Mouse (Mus musculus) cerebellum, adult 2 months (tissue): Measurements from ENCODE around the gene Mapk12. TPM values are rescaled to one million over a fixed set of nuclear protein-coding genes. Genes with fewer than 3 reads are reported as not detected.

Experiments used
- DNase-seq, 2 experiments: peaks; one replicate each; pipeline ENCODE4 v3.0.0; 2021
- H3K27ac ChIP-seq: fragments of 200-500 bp; 2 replicates; pipeline ENCODE4 v1.5.1; 2012; ENCODE audit warnings: low read length, control low read depth, inconsistent platforms; ENCODE audit not compliant: insufficient read depth
- H3K27me3 ChIP-seq: fragments of 200-500 bp; 2 replicates; pipeline ENCODE4 v1.6.1; 2012; ENCODE audit warnings: inconsistent platforms, mild to moderate bottlenecking, low read length, moderate library complexity; ENCODE audit not compliant: control insufficient read depth, insufficient read depth
- H3K4me1 ChIP-seq: fragments of 200-500 bp; 2 replicates; pipeline ENCODE4 v1.6.1; 2011; ENCODE audit warnings: low read length; ENCODE audit not compliant: control insufficient read depth, insufficient read depth
- H3K4me3 ChIP-seq: fragments of 200-500 bp; replicated peaks from 2 replicates; pipeline ENCODE3; 2011; ENCODE audit warnings: mild to moderate bottlenecking, low read depth, low read length, control low read depth; ENCODE audit not compliant: insufficient read depth
- CTCF ChIP-seq: fragments of 200-500 bp; IDR thresholded peaks from 2 replicates; pipeline ENCODE4 v1.5.1; 2011; ENCODE audit warnings: low read depth, mild to moderate bottlenecking, control low read depth, low read length, moderate library complexity, borderline replicate concordance; ENCODE audit not compliant: insufficient read depth
- POLR2A ChIP-seq: fragments of 200-500 bp; IDR thresholded peaks from 2 replicates; pipeline ENCODE4 v1.6.1; 2011; ENCODE audit warnings: low read length, control low read depth, borderline replicate concordance; ENCODE audit not compliant: insufficient read depth
- WGBS: fragments of 180-500 bp; shearing (Covaris S2); methylation state at CpG from one replicate; pipeline ENCODE4 v1.1.7; 2018; 5-methylcytosine and 5-hydroxymethylcytosine counted together
- polyA plus RNA-seq: library from polyadenylated mRNA; depleted of rRNA; stranded (reverse); fragments of >200 nt; gene quantifications from 2 replicates; pipeline ENCODE4 v1.2.3, GENCODE M21; 2012

The Mapk12 gene
- polyA plus RNA-seq, 1 experiment = 112 TPM

GRCm38 (mm10) chr15:89140048-89140658 lies 350 bp downstream of the Mapk12 start:
- TF ChIP-seq CTCF (no peak), POLR2A (peak; percentile 48)
- H3K4me1 ChIP-seq = peaks cover 30% of the 10 kb centered on the region
- H3K4me3 ChIP-seq = peak overlapping the region; percentile 73
- no peaks in the 10 kb centered on the region for H3K27me3 ChIP-seq
- peak overlapping the region; percentile 85 for H3K27ac ChIP-seq
- DNase-seq = peak; percentile 81 to 84
- 1% methylated on average over 53 of the region's 53 CpGs for WGBS

GRCm38 (mm10) chr15:89138531-89138930 lies 2.0 kb downstream of the Mapk12 start:
- peaks cover 30% of the 10 kb centered on the region for H3K4me1 ChIP-seq
- peak overlapping the region; percentile 97 for H3K27ac ChIP-seq
- H3K4me3 ChIP-seq = peak overlapping the region; percentile 40
- 89% methylated on average over 6 of the region's 6 CpGs for WGBS
- TF ChIP-seq POLR2A (no peak), CTCF (no peak)
- H3K27me3 ChIP-seq = no peaks in the 10 kb centered on the region
- DNase-seq = no peak

GRCm38 (mm10) chr15:89138046-89138405 lies 2.5 kb downstream of the Mapk12 start:
- Histone ChIP-seq H3K4me1 (peaks cover 30% of the 10 kb centered on the region), H3K4me3 (peak overlapping the region; percentile 40), H3K27me3 (no peaks in the 10 kb centered on the region), H3K27ac (peak overlapping the region; percentile 97)
- peak; percentile 64 for DNase-seq
- 20% methylated on average over 7 of the region's 7 CpGs for WGBS
- TF ChIP-seq POLR2A (no peak), CTCF (no peak)

GRCm38 (mm10) chr15:89137378-89138045 lies 3.0 kb downstream of the Mapk12 start:
- Histone ChIP-seq H3K27me3 (no peaks in the 10 kb centered on the region), H3K4me3 (peak overlapping the region; percentile 43), H3K27ac (peak overlapping the region; percentile 97), H3K4me1 (peaks cover 30% of the 10 kb centered on the region)
- 35% methylated on average over 11 of the region's 11 CpGs for WGBS
- DNase-seq = peak in 1 of 2 experiments; percentile 53
- no peak for TF ChIP-seq CTCF
- no peak for TF ChIP-seq POLR2A

GRCm38 (mm10) chr15:89136461-89137155 lies 3.9 kb downstream of the Mapk12 start:
- DNase-seq = no peak
- Histone ChIP-seq H3K4me1 (peaks cover 30% of the 10 kb centered on the region), H3K4me3 (no peak overlapping the region), H3K27me3 (no peaks in the 10 kb centered on the region), H3K27ac (no peak overlapping the region)
- 98% methylated on average over 5 of the region's 5 CpGs for WGBS
- TF ChIP-seq CTCF (no peak), POLR2A (no peak)

- H3K27ac ChIP-seq = no peak overlapping the region
- DNase-seq = no peak
- WGBS = 85% methylated on average over 3 of the region's 3 CpGs
- H3K27me3 ChIP-seq = no peaks in the 10 kb centered on the region
- H3K4me1 ChIP-seq = peaks cover 8% of the 10 kb centered on the region
- H3K4me3 ChIP-seq = no peak overlapping the region
- no peak for TF ChIP-seq CTCF
- TF ChIP-seq POLR2A = no peak
Measured at GRCm38 (mm10) chr15:89131316-89131715, 9.2 kb downstream of the Mapk12 start.

- DNase-seq = no peak
- H3K4me3 ChIP-seq = no peak overlapping the region
- H3K27me3 ChIP-seq = no peaks in the 10 kb centered on the region
- TF ChIP-seq POLR2A (no peak), CTCF (no peak)
- peaks cover 8% of the 10 kb centered on the region for H3K4me1 ChIP-seq
- H3K27ac ChIP-seq = no peak overlapping the region
Measured at GRCm38 (mm10) chr15:89130245-89130644, 10.3 kb downstream of the Mapk12 start.
